Mouse (Mus musculus) limb, embryonic 12.5 days (tissue): ENCODE measurements around the gene Art5. TPM values are rescaled to one million over a fixed set of nuclear protein-coding genes. Genes with fewer than 3 reads are reported as not detected.
A peak's percentile ranks its signal among the peaks of the same experiment; 100 is the strongest.

ENCODE experiments used
- ATAC-seq: fragments of 200-750 bp; cut with Nextera tagmentation; 2 replicates; pipeline ENCODE4 v1.8.0; 2017; ENCODE audit warnings: low read depth, moderate TSS enrichment; ENCODE audit not compliant: insufficient number of reproducible peaks, insufficient read depth, low FRiP score, low TSS enrichment
- H3K27ac ChIP-seq: fragments of 300-500 bp; sonication (generic); 2 replicates; pipeline ENCODE4 v1.5.1; 2016; ENCODE audit warnings: mild to moderate bottlenecking, moderate library complexity
- H3K27me3 ChIP-seq: fragments of 300-500 bp; sonication (generic); 2 replicates; pipeline ENCODE4 v1.6.1; 2016; ENCODE audit warnings: mild to moderate bottlenecking, moderate library complexity
- H3K36me3 ChIP-seq: fragments of 300-500 bp; sonication (generic); 2 replicates; pipeline ENCODE4 v1.6.1; 2016; ENCODE audit warnings: mild to moderate bottlenecking, moderate library complexity
- H3K4me1 ChIP-seq: fragments of 300-500 bp; sonication (generic); replicated peaks from 2 replicates; pipeline ENCODE4 v1.6.1; 2016
- H3K4me2 ChIP-seq: fragments of 300-500 bp; sonication (generic); 2 replicates; pipeline ENCODE4 v1.6.1; 2016; ENCODE audit warnings: mild to moderate bottlenecking, moderate library complexity
- H3K4me3 ChIP-seq: fragments of 300-500 bp; sonication (generic); replicated peaks from 2 replicates; pipeline ENCODE4 v1.5.1; 2016; ENCODE audit warnings: mild to moderate bottlenecking
- H3K9ac ChIP-seq: fragments of 300-500 bp; sonication (generic); replicated peaks from 2 replicates; pipeline ENCODE4 v1.6.1; 2016; ENCODE audit warnings: mild to moderate bottlenecking, moderate library complexity
- H3K9me3 ChIP-seq: fragments of 300-500 bp; sonication (generic); 2 replicates; pipeline ENCODE4 v1.6.1; 2016; ENCODE audit warnings: mild to moderate bottlenecking, moderate library complexity
- WGBS: fragments of 180-500 bp; shearing (Covaris S2); methylation state at CpG from one replicate; pipeline ENCODE4 v1.1.7; 2016; 5-methylcytosine and 5-hydroxymethylcytosine counted together
- polyA plus RNA-seq: library from polyadenylated mRNA; unstranded; fragments of >200 nt; fragmentation: Nextera tagmentation; extraction: Ambion mirVana; gene quantifications from 2 replicates; pipeline ENCODE4 v1.2.1, GENCODE M21; 2016

The Art5 gene
- polyA plus RNA-seq, 1 experiment from 2014 or later, result 5.1 TPM

DNA sequence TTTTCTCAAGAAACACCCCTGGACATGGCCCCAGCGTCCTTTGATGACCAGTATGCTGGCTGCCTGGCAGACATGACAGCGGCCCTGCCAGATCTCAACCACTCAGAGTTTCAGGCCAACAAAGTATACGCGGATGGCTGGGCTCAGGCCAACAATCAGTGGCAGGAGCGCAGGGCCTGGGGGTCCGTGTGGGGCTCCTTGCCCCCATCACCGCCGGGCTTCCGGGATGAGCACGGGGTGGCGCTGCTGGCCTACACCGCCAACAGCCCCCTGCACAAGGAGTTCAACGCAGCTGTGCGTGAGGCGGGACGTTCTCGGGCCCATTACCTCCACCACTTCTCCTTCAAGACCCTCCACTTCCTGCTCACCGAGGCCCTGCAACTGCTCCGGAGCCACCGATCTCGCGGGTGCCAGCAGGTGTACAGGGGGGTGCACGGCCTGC is 2.6 kb downstream of the Art5 start:
- Histone ChIP-seq H3K4me2 (peak overlapping the region; percentile 62), H3K9me3 (no peaks in the 10 kb centered on the region), H3K4me1 (peaks cover 21% of the 10 kb centered on the region), H3K27ac (no peak overlapping the region), H3K36me3 (no peaks in the 10 kb centered on the region), H3K27me3 (peaks cover 15% of the 10 kb centered on the region), H3K9ac (peak overlapping the region; percentile 53), H3K4me3 (peak overlapping the region; percentile 32)
- peak; percentile 33 for ATAC-seq
- WGBS, result 15% methylated on average over 23 of the region's 23 CpGs

DNA sequence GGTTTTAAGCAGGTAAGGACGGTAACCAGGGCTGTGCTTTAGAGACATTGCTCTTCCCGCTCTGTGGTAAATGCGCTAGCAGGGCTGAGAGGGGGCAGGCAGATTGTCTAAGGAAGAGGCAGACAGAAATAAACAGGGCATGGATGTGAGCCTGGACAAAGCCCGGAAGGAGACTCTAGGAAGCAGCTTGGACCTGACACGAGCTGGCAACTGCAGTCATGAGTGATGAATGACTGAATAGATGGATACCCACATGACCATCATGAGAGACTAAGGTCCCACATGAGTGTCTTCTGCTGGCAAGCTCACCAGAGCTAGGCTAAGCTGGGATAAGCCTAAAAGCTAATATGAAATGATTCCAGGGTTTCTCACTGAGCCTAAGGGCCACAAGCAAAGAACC is 5.2 kb downstream of the Art5 start:
- H3K9ac ChIP-seq, result no peak overlapping the region
- peaks cover 39% of the 10 kb centered on the region for H3K4me1 ChIP-seq
- WGBS, result 78% methylated on average over 5 of the region's 5 CpGs
- H3K27me3 ChIP-seq, result peaks cover 15% of the 10 kb centered on the region
- no peaks in the 10 kb centered on the region for H3K9me3 ChIP-seq
- H3K36me3 ChIP-seq, result no peaks in the 10 kb centered on the region
- ATAC-seq, result no peak
- H3K4me3 ChIP-seq, result no peak overlapping the region
- no peak overlapping the region for H3K4me2 ChIP-seq
- H3K27ac ChIP-seq, result no peak overlapping the region

DNA sequence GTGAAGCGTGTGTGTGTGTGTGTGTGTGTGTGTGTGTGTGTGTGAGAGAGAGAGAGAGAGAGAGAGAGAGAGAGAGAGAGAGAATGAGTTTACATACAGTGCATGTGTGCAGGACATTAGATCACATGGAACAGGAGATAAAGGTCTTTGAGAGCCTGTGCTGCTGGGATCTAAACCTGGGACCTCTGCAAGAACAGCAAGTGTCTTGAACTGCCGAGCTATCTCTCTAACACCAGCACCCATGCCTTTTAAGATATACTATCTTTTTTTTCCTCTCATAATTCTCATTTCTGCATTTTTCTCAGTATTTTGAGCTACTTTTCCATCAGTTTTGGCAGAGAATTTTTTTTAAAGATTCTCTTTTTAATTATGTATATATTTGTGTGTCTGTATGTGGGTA is 5.7 kb downstream of the Art5 start:
- peaks cover 15% of the 10 kb centered on the region for H3K27me3 ChIP-seq
- H3K27ac ChIP-seq, result no peak overlapping the region
- peaks cover 41% of the 10 kb centered on the region for H3K4me1 ChIP-seq
- H3K36me3 ChIP-seq, result no peaks in the 10 kb centered on the region
- ATAC-seq, result no peak
- no peak overlapping the region for H3K9ac ChIP-seq
- no peak overlapping the region for H3K4me2 ChIP-seq
- no peak overlapping the region for H3K4me3 ChIP-seq
- 91% methylated on average over 2 of the region's 2 CpGs for WGBS
- H3K9me3 ChIP-seq, result no peaks in the 10 kb centered on the region

DNA sequence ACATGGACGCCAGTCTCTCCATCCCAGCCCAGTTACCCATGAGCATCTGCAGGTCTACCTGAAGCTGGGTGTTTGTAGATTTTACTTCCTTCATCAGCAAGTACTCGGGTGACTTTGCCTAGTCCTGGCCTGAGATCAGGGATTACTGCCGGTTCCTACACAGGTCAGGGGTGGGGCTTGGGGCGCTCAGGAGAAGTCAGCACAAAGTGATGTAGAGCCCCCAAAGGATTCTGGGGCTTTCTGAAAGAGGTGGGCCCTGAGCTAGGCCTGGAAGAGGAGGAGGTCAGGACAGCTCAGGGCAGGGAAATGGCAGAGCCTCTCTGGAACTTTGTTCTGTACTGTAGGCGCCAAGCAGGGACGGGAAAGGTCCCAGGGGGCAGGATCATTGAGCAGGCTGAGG is 6.6 kb downstream of the Art5 start:
- 36% methylated on average over 6 of the region's 6 CpGs for WGBS
- 0 out of 2 replicates have a peak overlapping the region, but pooled peaks have one; percentile 29 for H3K27ac ChIP-seq
- H3K27me3 ChIP-seq, result peaks cover 15% of the 10 kb centered on the region
- no peak overlapping the region for H3K4me3 ChIP-seq
- no peaks in the 10 kb centered on the region for H3K9me3 ChIP-seq
- H3K36me3 ChIP-seq, result no peaks in the 10 kb centered on the region
- ATAC-seq, result no peak
- H3K9ac ChIP-seq, result no peak overlapping the region
- H3K4me2 ChIP-seq, result no peak overlapping the region
- H3K4me1 ChIP-seq, result peaks cover 41% of the 10 kb centered on the region

DNA sequence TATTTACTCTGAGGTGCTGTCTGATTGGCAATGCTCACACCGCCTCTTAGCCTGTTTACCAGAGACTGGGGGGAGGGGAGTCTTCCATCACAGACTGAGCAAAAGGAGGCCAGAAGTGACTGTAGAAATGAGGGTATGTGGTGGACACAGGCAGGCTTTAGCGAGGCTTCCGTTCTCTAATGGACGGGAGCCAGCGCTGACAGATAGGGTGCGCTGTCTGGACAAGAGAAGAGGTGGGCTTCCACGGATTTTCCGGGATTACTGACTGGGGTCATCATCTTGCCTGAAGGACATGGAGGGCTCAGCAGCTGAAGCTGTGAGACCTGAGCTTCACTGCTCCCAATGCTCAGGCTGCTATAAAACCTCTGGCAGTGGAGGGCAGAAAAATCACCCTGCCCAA is 7.0 kb downstream of the Art5 start:
- peaks cover 39% of the 10 kb centered on the region for H3K4me1 ChIP-seq
- no peak overlapping the region for H3K9ac ChIP-seq
- no peak for ATAC-seq
- H3K4me2 ChIP-seq, result no peak overlapping the region
- WGBS, result 35% methylated on average over 8 of the region's 8 CpGs
- H3K9me3 ChIP-seq, result no peaks in the 10 kb centered on the region
- H3K27ac ChIP-seq, result peak overlapping the region; percentile 29; the same call in 1 of the 2 replicates
- no peaks in the 10 kb centered on the region for H3K36me3 ChIP-seq
- H3K27me3 ChIP-seq, result peaks cover 11% of the 10 kb centered on the region
- no peak overlapping the region for H3K4me3 ChIP-seq

DNA sequence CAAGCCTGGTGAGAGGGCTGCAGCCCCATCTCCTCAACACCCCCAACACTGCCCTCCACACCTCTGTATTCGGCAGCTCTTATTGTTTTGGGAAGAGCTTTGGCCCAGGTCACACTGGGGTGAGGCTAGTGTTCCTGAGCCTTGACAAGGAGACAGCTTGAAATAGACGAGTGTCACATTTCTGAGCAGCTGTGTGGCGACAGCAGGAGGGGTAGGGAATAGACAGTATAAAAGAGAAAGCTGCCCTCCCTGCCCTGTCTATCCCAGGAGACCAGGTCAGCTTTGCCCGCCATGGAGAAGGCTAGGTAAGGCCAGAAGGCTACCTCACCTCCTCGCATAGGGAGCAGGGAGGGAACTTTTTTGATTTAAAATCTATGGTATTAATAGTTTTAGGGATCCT is 7.8 kb downstream of the Art5 start, which contains the start of gene Art1:
Art1 (plus strand) TSS at position 257 of the 400 bp plus-strand sequence.
- Histone ChIP-seq H3K9ac (no peak within 1 kb of the TSS), H3K4me2 (peak within 1 kb of the TSS; percentile 60), H3K36me3 (no peaks in the 10 kb centered on the region), H3K27me3 (peaks cover 4% of the 10 kb centered on the region; the same call in 1 of the 2 replicates), H3K9me3 (no peaks in the 10 kb centered on the region), H3K4me1 (peaks cover 32% of the 10 kb centered on the region), H3K4me3 (no peak within 1 kb of the TSS), H3K27ac (peak within 1 kb of the TSS; percentile 45)
- WGBS, result 52% methylated on average over 5 of the region's 5 CpGs
- no peak for ATAC-seq

DNA sequence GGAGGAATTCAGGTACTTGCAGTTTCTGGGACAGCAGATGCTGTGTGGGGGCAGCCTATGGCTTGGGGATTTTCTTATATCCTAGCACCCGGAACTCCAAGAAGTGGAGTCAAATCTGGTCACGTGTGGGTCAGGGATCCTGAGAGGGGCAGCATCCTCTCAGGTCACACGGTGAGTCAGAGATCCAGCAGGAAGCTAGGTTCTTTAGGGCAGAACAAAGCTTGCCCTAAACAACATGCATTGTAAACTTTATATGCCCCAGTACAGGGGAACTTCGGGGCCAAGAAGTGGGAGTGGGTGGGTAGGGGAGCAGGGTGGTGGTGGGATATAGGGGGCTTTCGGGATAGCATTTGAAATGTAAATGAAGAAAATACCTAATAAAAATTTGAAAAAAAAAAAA is 8.4 kb downstream of the Art5 start:
- Histone ChIP-seq H3K9ac (no peak overlapping the region), H3K4me1 (peaks cover 31% of the 10 kb centered on the region), H3K4me2 (peak overlapping the region; percentile 60), H3K9me3 (no peaks in the 10 kb centered on the region), H3K36me3 (peaks cover 2% of the 10 kb centered on the region; the same call in 1 of the 2 replicates), H3K4me3 (no peak overlapping the region), H3K27ac (peak overlapping the region; percentile 45; the same call in 1 of the 2 replicates), H3K27me3 (no peaks in the 10 kb centered on the region)
- ATAC-seq, result no peak
- 47% methylated on average over 5 of the region's 5 CpGs for WGBS

DNA sequence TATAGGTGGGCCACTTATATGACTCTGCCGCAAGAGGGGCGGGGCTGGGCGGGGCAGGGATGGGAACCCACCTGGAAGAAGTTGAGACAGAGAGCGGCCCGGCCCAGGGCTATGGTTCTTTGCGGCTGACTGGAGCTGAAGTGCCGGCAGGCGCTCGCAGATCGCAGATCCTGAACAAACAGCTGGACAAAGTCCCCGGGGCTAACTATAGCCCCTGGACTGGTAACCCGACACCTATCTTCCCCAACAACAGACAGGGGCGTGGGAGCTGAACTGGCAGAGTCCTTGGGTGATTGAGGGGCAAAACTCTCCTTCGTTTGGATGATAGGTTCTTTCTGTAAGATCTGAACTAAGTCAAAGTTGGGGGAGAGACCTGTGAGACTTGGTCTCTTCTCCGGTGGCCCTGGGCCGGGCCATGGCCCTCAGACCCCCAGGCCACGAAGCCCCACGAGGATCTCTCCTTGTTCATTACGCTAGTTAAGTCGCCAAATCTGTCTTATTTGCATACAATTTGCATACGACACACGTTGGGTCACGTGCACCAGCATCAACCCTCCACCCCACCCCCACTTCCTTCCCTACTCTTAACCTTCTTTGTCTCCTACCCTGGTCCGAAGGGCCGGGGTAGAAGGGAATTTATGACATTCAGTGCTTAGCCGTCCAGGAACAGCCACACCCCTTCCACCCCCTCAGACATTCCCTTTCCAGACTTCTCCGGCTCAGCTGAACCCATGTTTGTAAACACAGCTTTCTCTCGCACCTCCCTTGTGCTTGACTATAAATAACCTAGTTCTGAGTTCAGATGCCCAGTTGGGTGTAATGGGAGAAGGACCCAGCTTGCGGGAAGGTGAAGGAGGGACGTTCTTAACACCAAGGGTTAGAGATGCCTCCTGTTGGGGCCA is 9.3 kb downstream of the Art5 start:
- H3K4me2 ChIP-seq, result peak overlapping the region; percentile 60
- H3K9me3 ChIP-seq, result no peaks in the 10 kb centered on the region
- WGBS, result 3% methylated on average over 30 of the region's 30 CpGs
- H3K27me3 ChIP-seq, result no peaks in the 10 kb centered on the region
- H3K36me3 ChIP-seq, result peaks cover 10% of the 10 kb centered on the region; the same call in 1 of the 2 replicates
- peak overlapping the region; percentile 31 for H3K4me3 ChIP-seq
- H3K9ac ChIP-seq, result peak overlapping the region; percentile 52
- H3K4me1 ChIP-seq, result peaks cover 31% of the 10 kb centered on the region
- peak; percentile 52; the same call in 1 of the 2 replicates for ATAC-seq
- H3K27ac ChIP-seq, result peak overlapping the region; percentile 45

DNA sequence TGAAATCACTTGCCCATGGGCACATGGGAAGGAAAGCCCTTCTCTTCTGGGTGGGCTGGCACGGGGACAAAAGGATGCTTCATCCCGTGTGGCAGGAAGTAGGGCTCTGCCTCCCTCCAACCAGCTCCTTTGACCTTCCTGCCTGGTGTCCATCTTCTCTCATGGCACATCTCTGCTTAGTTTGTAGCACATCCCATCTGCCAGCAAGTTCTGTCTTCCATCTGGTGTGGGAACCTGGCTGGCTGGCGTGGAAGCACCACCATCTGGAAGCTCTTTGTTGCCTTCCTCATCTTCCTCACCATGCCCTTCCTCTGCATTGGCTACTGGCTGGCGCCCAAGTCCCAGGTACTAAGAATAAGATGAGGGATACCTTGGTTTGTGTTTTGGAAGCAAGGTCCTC is 22.0 kb downstream of the Art5 start:
- Histone ChIP-seq H3K27me3 (no peaks in the 10 kb centered on the region), H3K4me3 (no peak overlapping the region), H3K4me1 (no peaks in the 10 kb centered on the region), H3K36me3 (peaks cover 90% of the 10 kb centered on the region), H3K9me3 (no peaks in the 10 kb centered on the region), H3K4me2 (no peak overlapping the region), H3K27ac (no peak overlapping the region), H3K9ac (no peak overlapping the region)
- WGBS, result 89% methylated on average over 4 of the region's 4 CpGs
- ATAC-seq, result no peak

DNA sequence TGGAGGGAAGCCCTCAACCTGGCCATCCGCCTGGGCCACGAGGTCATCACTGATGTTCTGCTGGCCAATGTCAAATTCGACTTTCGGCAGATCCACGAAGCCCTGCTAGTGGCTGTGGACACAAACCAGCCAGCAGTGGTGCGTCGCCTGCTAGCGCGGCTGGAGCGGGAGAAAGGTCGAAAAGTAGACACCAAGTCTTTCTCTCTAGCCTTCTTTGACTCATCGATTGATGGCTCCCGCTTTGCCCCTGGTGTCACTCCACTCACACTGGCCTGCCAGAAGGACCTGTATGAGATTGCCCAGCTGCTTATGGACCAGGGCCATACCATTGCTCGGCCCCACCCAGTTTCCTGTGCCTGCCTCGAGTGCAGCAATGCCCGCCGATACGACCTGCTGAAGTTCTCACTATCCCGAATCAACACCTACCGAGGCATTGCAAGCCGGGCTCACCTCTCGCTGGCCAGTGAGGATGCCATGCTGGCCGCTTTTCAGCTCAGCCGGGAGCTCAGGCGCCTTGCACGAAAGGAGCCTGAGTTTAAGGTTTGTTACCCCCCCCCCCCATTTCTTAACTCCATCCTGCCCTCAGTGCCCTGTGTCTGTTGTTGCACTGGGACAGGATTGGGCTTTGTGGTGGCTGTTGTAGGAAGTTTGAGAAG is 25.1 kb downstream of the Art5 start:
- H3K9me3 ChIP-seq, result no peaks in the 10 kb centered on the region
- H3K36me3 ChIP-seq, result peaks cover 96% of the 10 kb centered on the region
- no peak overlapping the region for H3K9ac ChIP-seq
- H3K4me3 ChIP-seq, result no peak overlapping the region
- no peak for ATAC-seq
- 91% methylated on average over 26 of the region's 26 CpGs for WGBS
- H3K27me3 ChIP-seq, result no peaks in the 10 kb centered on the region
- no peaks in the 10 kb centered on the region for H3K4me1 ChIP-seq
- H3K4me2 ChIP-seq, result no peak overlapping the region
- no peak overlapping the region for H3K27ac ChIP-seq

DNA sequence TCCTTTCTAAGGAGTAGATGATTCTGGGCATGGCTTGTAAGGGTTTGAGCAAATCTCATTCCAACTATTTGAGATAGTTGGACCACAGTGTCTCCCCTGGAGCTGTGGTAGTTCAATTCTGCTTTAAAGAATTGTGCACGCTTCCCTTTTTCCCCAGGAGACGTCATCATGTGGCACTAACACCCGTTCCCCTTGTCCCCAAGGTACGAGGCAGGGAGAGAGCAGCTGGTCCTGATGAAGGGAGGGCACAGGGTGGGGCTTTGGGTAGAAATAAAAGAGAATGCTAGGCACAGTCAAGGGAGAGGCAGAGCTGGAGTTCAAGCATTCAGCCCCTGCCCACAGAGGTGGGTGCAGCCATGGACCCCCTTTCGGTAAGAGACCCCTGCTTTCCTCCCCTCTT is 26.5 kb downstream of the Art5 start, which contains the start of gene Trpc2:
Trpc2 (plus strand) TSS at position 301 of the 400 bp plus-strand sequence.
- H3K27ac ChIP-seq, result no peak within 1 kb of the TSS
- H3K4me2 ChIP-seq, result no peak within 1 kb of the TSS
- 82% methylated on average over 5 of the region's 5 CpGs for WGBS
- no peaks in the 10 kb centered on the region for H3K27me3 ChIP-seq
- H3K4me3 ChIP-seq, result no peak within 1 kb of the TSS
- H3K36me3 ChIP-seq, result peaks cover 97% of the 10 kb centered on the region
- no peak for ATAC-seq
- H3K4me1 ChIP-seq, result no peaks in the 10 kb centered on the region
- no peak within 1 kb of the TSS for H3K9ac ChIP-seq
- no peaks in the 10 kb centered on the region for H3K9me3 ChIP-seq
